Mouse (Mus musculus) kidney, adult 11 months (tissue): ENCODE results near the gene Top3a.
"Not testable (repeated sequence)": the region's sequence is repeated elsewhere in the genome, so short reads cannot be mapped to it uniquely, and the experiment has no call there.

Experiments used
- DNase-seq: peaks from one replicate; pipeline ENCODE4 v3.0.0; 2022

The Top3a gene

DNA sequence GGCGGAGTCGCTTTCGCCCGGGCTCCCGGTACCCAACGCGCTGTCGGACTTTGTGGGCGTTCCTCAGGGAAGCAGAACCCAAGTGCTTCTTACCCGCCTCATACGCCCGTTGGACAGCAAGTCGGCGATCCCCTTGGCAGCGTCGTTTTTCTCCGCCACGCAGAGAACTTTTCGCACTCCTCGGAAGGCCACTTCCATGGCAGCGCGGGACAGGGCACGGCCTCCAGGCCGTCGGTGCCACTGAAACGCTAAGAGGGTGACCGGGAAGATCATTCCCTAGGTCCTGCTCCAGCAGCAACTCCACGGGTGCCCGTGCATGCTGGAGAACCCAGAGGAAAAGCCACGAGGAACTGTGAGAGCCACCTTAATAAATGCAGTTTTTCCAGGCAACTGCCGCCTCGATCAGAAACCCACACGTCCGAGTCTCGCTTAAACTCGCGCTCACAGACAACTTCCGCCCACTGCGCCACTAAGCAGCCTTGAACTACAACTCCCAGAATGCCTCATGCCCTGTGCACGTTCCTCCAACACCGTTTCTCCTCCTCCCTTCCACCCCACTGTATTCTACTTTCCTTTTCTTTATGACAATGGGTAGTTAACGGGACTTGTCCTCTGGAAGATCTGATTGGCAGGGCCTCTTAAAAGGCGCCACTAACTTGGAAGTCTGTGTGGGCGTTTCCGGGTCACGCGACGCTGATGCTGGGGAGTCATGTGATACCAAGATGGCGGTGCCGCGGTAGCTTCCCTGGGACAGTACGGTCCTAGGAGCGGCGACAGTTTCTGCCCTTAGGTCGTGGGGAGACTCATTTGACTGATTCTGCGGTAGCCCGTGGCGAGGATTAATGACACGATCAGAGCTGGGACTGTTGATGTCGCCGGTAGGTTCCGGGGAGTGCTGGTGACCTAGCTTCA, at the start of gene Top3a, which contains the start of gene Smcr8:
TSS of gene Top3a (minus strand) at position 537 of the 912 bp plus-strand sequence.
TSS of gene Smcr8 (plus strand) at position 696 of the 912 bp plus-strand sequence.
- DNase-seq: peak; percentile 87

DNA sequence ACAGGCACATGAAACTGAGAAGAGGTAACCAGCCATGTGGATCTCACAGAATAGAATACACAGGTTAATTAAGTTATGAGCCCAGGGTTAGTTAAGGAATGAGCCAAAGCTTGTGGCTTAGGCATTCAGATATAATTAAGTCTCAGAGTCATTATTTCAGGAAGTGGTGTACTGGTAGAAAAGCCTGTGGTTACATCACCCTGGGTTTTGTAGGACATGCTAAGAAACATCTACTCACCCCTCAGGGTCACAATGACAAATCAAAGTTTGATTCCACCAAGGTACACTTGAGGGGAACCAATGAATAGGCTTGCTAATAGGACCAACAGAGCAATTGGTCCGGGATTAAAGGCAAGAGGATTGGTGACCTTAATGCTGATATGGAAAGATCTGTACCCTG, 49.5 kb upstream of the Top3a start:
- DNase-seq: no peak

DNA sequence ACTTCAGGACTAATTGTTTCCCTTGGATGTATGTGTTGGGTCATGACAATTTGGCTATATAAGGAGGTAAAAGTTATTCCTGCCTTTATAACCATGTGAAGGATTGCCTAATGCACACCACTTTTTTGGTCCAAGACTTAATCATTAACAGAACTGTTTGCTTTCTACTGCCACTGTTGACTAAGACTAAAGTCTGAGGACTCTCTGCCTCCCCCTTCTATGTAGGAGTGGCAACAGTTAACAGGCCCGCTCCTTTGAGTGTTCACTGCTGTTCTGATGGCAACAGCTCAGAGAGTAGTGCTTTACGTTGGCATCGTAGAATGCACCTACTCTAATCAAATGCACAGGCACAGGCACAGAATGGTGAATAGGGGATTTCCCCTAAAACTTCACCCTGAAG, 48.0 kb upstream of the Top3a start:
- DNase-seq: peak; percentile 62

GRCm38 (mm10) chr11:60823771-60824170, 46.6 kb upstream of the Top3a start:
- DNase-seq: no peak

DNA sequence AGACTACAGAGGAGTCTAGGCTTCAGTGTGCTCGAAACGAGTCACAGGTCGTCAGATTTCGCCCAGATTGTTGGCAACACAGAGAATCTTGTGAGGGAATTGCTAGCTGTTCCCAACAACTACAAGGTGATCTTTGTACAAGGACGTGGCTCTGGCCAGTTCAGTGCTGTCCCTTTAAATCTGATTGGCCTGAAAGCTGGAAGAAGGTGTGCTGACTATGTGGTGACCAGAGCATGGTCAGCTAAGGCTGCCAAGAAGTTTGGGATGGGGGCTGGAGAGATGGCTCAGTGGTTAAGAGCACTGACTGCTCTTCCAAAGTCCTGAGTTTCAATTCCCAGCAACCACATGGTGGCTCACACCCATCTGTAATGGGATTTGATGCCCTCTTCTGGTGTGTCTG, 39.2 kb upstream of the Top3a start:
- DNase-seq: peak; percentile 36

DNA sequence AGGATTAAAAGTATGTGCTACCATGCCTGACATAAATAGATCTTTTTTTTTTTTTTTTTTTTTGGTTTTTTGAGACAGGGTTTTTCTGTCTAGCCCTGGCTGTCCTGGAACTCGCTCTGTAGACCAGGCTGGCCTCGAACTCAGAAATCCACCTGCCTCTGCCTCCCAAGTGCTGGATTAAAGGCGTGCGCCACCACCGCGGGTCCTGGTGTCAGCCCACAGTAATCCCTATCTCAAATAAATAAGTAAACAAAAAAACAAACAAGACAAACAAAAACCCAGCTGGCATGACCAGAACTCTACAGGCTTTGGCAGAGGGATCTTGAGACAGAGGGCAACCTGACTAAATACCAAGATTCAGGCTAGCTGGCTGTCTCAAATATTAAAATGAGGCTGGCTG, 34.5 kb upstream of the Top3a start, which contains the start of gene Shmt1:
TSS of gene Shmt1 (minus strand) at position 101 of the 400 bp plus-strand sequence.
- DNase-seq: not testable (repeated sequence)

GRCm38 (mm10) chr11:60811054-60811460, 33.9 kb upstream of the Top3a start:
- peak; percentile 98 for DNase-seq

DNA sequence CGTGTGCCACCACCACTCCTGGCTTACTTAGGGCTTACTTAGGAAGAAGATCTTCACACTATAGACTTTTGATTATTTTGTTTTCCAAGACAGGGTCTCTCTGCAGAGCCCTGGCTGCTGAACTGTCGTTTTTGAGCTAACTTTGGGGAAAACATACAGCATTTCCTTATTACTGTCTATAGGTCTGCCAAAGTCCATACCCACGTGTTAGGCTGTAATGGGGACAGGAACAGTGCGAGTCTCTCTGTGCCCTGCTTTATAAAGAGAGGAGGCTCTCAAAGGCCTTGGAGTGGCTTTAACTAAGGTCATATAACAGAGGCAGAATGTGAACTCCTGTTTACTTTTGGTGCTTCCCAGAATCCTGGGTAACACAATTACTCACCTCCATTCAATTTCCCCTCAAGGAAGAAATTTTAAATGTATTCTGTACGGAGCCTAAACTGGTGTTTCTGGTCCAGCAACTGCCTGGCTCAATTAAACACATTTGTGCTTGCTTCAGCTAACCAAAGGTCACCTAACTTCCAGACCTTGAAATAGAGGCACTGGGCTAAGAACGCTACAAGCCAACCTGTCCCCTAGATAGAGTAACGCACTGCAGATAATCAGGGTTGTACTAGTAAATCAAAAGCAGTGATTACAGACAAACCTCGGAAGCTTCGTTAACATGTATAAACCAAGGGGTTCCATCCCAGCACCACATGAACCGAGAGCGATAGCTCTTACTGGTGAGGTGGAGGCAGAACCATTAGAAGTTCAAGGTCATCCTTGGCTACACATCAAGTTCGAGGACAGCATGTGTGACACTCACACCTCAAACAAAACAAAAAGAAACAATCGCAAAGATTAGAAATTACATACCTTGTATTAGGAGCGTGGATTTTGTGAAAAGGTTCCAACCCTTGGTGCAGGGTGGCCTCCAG, 33.1 kb upstream of the Top3a start:
- peak; percentile 83 for DNase-seq

DNA sequence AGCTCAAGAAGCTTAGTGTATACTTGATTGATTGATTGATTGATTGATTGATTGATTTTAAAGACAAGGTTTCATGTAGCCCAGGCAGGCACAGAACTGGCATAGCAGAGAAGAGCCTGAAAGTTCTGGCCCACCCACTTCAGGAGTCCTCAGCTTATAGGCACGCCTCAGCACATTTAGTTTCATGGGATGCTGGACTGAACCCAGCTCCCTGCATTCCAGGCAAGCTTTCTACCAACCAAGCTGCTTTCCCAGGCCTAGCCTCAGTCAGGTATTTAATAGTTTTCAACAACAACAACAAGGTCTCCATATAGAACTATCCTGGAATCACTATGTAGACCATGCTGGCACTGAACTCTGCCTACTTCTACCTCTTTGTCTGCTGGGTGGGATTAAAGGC, 32.4 kb upstream of the Top3a start:
- peak; percentile 67 for DNase-seq

DNA sequence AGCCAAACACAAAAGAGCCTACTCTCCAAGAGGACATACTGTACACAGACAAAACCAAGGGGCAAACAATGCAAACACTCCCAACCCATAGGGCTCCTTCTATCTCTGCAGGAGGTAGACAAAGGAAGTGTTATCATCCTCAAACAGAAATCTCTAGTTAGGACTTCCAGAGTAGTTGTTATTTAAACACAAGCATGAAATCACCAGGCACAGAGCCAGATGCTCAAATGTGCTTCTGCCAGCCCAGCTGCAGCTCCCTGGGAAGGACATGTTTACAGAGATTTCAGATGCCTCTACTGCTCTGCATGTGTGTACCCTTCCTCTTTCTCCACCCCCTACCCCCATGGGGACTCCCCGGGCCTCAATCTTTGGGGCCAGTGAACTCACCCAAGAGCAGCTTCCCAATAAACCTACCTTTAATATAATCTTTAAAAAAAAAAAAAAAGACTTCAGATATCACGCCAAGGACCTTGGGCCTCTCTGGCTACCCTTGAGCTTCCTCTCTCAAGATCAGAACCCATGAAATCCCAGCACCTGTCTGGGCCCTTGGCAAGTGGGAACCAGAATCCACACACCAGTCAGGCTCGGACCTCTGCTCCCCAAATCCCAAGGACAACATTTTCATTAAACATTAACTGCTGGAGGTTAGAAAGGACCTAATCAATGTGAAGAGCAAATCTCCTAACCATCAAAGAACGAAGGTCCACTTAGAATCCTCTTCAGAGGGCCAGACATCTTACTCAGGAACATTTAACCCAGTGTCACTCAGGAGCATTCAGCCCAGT, 31.3 kb upstream of the Top3a start:
- peak; percentile 69 for DNase-seq

DNA sequence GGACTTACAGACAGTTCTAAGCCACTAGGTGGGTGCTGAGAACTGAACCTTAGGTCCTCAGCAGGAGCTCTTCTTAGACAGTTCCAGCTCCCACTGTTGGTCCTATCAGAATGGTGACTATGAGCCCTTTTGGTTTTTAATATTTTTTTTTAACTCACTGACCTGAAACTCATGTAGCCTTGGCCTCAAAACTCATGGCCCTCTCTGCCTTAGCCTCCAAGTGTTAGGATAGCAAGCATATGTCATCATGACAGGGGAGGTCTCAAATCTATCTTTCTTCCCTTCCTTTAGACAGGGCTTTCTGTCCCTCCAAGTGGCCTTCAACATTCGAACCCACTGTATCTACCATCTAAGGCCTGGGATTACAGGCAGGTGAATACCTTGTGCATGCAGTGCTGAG, 23.7 kb upstream of the Top3a start:
- DNase-seq: no peak

DNA sequence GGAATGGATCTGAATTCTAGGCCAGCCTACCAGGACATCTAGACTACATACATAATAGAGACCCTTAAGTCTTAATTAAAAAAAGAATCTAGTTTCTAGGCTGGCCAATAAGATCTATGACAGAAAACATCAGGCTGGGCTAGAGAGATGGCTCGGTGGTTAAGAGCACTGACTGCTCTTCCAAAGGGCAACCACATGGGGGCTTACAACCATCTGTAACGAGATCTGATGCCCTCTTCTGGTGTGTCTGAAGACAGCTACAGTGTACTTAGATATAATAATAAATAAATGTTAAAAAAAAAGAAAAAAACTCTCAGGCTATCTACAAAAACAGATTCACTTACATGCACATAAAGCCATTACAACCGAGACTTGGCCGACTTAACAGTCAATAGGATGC, 22.8 kb upstream of the Top3a start:
- DNase-seq: no peak

- no peak for DNase-seq
These were observed 19.2 kb upstream of the Top3a start for GRCm38 (mm10) chr11:60796342-60796741.

DNA sequence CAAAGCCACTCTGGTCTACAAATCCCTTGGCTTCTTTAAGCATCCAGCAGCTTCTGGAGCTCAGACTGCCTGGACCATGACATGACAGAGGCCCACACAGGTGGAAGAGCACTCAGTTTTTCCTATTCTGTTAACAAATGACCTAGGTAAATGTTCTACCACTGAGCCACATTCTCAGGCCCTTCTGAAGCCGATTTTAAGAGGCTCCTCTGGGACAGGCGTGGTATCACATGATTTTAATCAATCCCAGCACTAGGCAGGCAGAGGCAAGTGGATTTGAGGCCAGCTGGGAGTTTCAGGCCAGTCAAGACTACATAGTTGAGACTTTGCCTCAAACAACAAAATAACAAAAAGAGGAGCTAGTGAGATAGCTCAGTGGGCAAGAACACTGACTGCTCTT, 13.3 kb upstream of the Top3a start:
- no peak for DNase-seq

DNA sequence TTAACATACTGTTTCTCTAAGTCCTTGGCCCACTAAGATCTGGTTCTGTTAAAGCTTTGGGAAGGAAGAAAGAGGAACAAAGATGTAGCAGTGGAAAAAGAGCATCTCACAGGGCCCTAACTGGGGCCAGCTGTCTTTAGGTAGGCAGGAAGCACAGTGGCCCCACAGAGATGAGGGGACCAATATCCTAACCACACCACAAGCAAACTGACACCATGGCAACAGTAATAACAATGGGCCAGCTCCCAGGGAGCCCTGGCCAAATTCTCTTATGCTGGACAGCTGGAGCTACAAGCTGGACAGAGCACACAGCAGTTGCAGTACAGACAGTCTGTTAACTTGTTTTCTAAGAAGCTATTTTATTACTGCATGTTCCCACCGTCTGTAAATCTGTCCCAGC, 10.4 kb upstream of the Top3a start:
- no peak for DNase-seq

DNA sequence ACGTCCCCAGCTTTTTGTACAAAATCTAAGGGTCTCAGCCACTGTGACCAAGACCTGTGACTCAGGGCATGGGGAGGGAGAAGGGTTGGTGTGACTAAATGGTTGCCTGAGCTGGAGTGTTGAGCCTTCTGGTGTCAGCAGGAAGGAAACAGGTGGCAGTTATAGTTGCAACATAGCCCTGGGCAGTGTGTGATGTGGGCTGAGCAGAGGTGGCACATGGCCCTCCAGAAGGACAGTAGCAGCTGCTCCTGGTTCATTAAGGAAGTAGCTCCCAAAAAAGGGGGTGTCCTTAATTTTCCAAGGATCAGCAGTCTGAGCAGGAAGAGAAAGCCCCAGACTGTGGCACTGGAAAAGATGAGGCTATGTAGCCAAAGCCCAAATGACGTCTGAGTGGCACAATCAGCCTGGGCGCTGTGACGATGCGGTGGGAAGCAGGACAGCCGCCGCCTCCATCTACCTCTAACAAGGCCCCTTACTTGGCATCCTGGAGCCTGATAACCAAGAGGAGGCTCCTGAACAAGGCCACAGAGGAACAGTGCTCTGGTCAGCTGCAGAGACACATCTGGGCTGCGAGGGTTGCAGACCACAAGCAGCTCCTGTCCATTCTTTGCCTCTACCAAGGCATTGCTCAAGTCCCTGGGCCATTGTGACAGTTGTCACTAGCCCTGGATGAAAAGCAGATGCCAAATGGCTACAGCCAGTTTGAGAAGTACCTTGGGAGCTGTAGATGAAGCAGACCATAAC, 7.2 kb upstream of the Top3a start:
- no peak for DNase-seq

GRCm38 (mm10) chr11:60779673-60780189, 2.6 kb upstream of the Top3a start:
- no peak for DNase-seq

- DNase-seq: no peak
These were observed 721 bp upstream of the Top3a start for GRCm38 (mm10) chr11:60777801-60778370.

DNA sequence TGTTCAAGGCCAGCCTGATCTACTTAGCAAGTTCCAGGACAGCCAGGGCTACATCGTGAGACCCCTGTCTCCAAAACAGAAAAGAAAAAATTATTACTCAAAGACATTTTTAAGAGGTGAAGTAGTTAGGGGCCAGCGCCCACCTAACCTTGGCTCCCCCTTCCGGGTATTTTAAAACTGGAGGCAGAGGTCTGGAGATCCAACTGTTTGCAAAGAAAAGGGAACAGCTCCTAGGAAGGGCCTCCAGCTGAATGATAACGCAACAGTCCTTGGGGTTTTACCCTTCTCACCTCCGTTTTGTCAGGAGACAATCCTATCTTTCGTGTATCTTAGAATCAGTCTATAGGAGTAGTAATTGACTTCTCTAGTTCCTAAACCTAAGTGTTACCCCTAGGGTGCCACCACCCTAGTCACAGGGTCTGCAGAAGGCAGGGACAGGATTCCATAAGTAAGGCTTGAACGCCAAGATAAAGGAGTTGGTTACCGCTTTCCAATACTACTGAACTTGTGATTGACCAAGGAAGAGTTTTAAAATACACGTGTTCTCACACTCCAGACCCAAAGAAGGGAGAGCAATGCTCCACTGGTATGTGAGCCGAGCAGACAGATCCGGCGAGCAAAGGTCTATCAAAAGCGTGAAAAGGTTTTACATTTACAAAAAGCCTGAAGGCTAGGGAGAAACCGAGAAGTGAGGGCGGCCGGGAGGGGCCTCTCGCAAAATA, 897 bp downstream of the Top3a start:
- peak; percentile 74 for DNase-seq

DNA sequence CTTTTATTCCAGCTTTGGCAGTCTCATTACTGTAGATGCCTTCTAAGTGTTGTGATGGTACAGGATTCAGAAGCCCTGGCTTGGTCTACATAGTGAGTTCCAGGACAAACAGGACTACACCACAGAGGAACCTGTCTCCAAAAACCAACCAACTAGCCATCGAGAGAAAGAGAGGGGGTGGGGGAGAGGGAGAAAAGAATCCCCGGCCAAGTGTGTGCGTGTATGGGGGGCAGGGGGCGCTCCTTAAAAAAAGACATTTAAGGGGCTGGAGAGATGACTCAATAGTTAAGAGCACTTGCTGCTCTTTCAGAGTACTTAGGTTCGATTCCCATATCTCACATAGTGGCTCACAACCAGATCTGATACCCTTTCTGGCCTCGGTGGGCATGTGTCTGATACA, 1.6 kb downstream of the Top3a start:
- no peak for DNase-seq

GRCm38 (mm10) chr11:60774841-60775240, 2.3 kb downstream of the Top3a start:
- DNase-seq: no peak
